Mouse (Mus musculus): ENCODE results near the gene Spats2l. TPM values are rescaled to one million over a fixed set of nuclear protein-coding genes. Genes with fewer than 3 reads are reported as not detected.

Gene Spats2l
- 73.1 and 80.5 TPM in 2 replicates for polyA plus RNA-seq (2015; fragmentation: Nextera tagmentation; extraction: Ambion mirVana)

DNA sequence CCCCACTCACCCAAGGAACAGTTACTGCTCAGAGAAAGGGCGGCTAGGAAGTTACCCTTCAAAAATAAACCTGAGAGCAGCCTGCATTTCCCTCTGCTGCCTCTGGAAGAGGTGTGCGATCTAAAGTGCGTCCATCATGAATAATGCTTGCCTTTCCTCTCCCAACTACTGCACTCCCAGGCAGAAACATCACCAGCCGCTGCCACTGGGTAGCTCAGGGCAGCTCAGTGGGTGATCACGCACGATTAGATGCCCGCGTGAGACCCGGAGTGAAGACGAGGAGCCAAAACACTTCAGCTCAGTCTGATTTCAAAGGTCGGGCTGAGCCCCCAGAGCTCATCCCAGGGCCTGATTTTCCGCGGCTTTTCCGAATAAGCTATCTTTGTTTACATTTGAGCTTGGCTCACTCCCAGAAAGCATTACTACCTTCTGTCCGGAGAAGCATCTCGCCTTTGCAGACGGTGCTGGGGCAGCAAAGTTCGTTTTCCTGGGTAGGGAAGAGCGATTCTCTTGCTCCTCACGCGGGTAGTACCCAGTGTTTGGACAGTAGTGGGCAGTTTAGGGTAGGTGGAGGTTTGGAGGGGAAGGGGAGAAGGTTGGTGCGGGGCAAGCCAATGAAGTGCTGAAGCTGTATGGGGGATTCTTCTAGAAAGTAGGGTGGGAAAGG is at the start of gene Spats2l:
TSS of gene Spats2l (plus strand) at position 162 of the 667 bp plus-strand sequence.
- DNase-seq (ENCODE audit: low spot score) (peak; percentile 74), ATAC-seq (peak; percentile 38)
- Histone ChIP-seq H3K9ac (replicated peaks; ENCODE audit: low read depth) (peak within 1 kb of the TSS; percentile 74), H3K9me3 (ENCODE audit: low read length) (no peaks in the 10 kb centered on the region), H3K27me3 (replicated peaks; ENCODE audit: insufficient read depth, low read length) (no peaks in the 10 kb centered on the region), H3K4me3 (ENCODE audit: low read depth, low read length) (peak within 1 kb of the TSS; percentile 85), H3K36me3 (ENCODE audit: insufficient read depth, low read length) (no peaks in the 10 kb centered on the region), H3K4me2 (replicated peaks; ENCODE audit: low read depth, low read length) (peak within 1 kb of the TSS; percentile 88), H3K4me1 (ENCODE audit: insufficient read depth, low read depth, low read length) (peaks cover 2% of the 10 kb centered on the region; the same call in 1 of the 2 replicates), H3K27ac (ENCODE audit: low read length) (peak within 1 kb of the TSS; percentile 87)
- no peak for TF ChIP-seq EP300 (IDR thresholded peaks at IDR 0.05)
- peak; percentile 63 for TF ChIP-seq CTCF (IDR thresholded peaks at IDR 0.05)
- under 1% methylated on average over 22 of the region's 22 CpGs for WGBS

- no peak for TF ChIP-seq CTCF (IDR thresholded peaks at IDR 0.05)
- no peak for TF ChIP-seq EP300 (IDR thresholded peaks at IDR 0.05)
- Histone ChIP-seq H3K4me3 (ENCODE audit: low read depth, low read length) (no peak overlapping the region), H3K4me2 (replicated peaks; ENCODE audit: low read depth, low read length) (no peak overlapping the region), H3K4me1 (ENCODE audit: insufficient read depth, low read depth, low read length) (no peaks in the 10 kb centered on the region), H3K27me3 (replicated peaks; ENCODE audit: insufficient read depth, low read length) (no peaks in the 10 kb centered on the region), H3K9me3 (ENCODE audit: low read length) (no peaks in the 10 kb centered on the region), H3K36me3 (ENCODE audit: insufficient read depth, low read length) (no peaks in the 10 kb centered on the region), H3K9ac (replicated peaks; ENCODE audit: low read depth) (no peak overlapping the region), H3K27ac (ENCODE audit: low read length) (no peak overlapping the region)
- ATAC-seq: no peak
- DNase-seq (ENCODE audit: low spot score): no peak
- 76% methylated on average over 5 of the region's 5 CpGs for WGBS
These were observed 48.7 kb upstream of the Spats2l start for GRCm38 (mm10) chr1:57725268-57725667.

DNA sequence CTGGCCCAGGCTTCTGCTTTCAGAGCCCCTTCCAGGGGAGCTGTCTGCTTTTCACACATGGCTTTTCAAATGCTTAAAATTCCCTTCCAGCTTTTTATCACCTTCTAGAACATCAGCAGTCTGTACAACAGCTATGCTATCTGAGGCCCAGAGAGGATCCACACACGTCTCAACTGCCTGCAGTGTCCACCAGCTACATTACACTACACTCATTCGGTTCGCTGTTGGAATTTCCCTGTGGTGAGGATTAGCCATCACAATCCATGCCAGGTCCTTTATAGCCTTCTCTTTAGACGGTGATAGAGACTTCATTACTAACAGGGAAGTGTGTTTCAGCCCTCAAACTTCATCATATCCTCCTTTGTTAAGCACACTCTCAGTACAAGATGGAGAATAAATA is 38.1 kb upstream of the Spats2l start:
- no peaks in the 10 kb centered on the region for H3K9me3 ChIP-seq (ENCODE audit: low read length)
- TF ChIP-seq EP300 (IDR thresholded peaks at IDR 0.05): no peak
- no peak for TF ChIP-seq CTCF (IDR thresholded peaks at IDR 0.05)
- DNase-seq (ENCODE audit: low spot score): no peak
- H3K4me2 ChIP-seq (replicated peaks; ENCODE audit: low read depth, low read length): no peak overlapping the region
- no peaks in the 10 kb centered on the region for H3K36me3 ChIP-seq (ENCODE audit: insufficient read depth, low read length)
- H3K4me1 ChIP-seq (ENCODE audit: insufficient read depth, low read depth, low read length): no peaks in the 10 kb centered on the region
- no peaks in the 10 kb centered on the region for H3K27me3 ChIP-seq (replicated peaks; ENCODE audit: insufficient read depth, low read length)
- no peak overlapping the region for H3K9ac ChIP-seq (replicated peaks; ENCODE audit: low read depth)
- H3K27ac ChIP-seq (ENCODE audit: low read length): no peak overlapping the region
- no peak overlapping the region for H3K4me3 ChIP-seq (ENCODE audit: low read depth, low read length)
- WGBS: 57% methylated on average over 4 of the region's 4 CpGs
- ATAC-seq: no peak

DNA sequence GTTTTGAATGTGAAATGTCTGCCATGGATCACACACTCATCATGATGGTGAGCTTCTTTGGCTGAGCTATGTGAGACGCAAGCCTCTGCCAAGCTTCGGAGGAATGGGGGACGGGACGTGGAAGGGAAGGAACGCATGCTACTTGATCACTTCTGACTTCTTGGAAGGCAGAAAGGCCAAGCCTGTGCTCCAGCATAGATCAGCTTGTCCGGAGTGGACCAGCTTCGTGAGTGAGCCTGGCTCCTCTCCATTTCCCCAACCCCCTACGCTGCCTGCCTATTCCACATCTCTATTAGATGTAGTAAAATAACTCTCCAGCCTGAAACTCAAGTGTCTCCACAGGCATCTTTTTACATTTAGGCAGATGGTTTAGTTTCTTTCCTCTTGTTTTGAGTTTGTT is 32.2 kb upstream of the Spats2l start:
- Histone ChIP-seq H3K36me3 (ENCODE audit: insufficient read depth, low read length) (no peaks in the 10 kb centered on the region), H3K4me2 (replicated peaks; ENCODE audit: low read depth, low read length) (no peak overlapping the region), H3K4me3 (ENCODE audit: low read depth, low read length) (no peak overlapping the region), H3K9me3 (ENCODE audit: low read length) (no peaks in the 10 kb centered on the region), H3K27me3 (replicated peaks; ENCODE audit: insufficient read depth, low read length) (no peaks in the 10 kb centered on the region), H3K4me1 (ENCODE audit: insufficient read depth, low read depth, low read length) (no peaks in the 10 kb centered on the region), H3K9ac (replicated peaks; ENCODE audit: low read depth) (no peak overlapping the region), H3K27ac (ENCODE audit: low read length) (no peak overlapping the region)
- ATAC-seq (no peak), DNase-seq (ENCODE audit: low spot score) (peak; percentile 44)
- TF ChIP-seq CTCF (IDR thresholded peaks at IDR 0.05) (no peak), EP300 (IDR thresholded peaks at IDR 0.05) (no peak)
- whole genome bisulfite sequencing: 62% methylated on average over 8 of the region's 8 CpGs

DNA sequence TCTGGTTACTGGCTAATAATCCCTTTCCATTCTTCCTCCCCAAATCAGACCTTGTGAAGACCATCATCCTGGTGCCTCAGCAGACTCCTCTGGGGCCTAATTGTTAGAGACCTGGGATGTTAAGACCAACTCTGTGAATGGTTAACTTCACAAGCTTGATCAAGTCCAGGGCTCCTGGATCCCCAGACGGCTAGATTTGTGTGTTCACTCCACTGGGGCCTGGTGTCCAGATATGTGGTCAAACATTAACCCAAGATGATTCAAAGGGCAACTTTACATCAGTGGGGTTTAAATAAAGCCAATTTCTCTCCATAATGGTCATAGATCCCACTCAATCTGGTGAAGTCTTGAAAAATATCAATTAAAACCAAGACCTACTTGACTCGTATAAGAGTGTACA is 31.7 kb upstream of the Spats2l start:
- Histone ChIP-seq H3K4me3 (ENCODE audit: low read depth, low read length) (no peak overlapping the region), H3K9ac (replicated peaks; ENCODE audit: low read depth) (no peak overlapping the region), H3K4me1 (ENCODE audit: insufficient read depth, low read depth, low read length) (no peaks in the 10 kb centered on the region), H3K27ac (ENCODE audit: low read length) (no peak overlapping the region), H3K36me3 (ENCODE audit: insufficient read depth, low read length) (no peaks in the 10 kb centered on the region), H3K9me3 (ENCODE audit: low read length) (no peaks in the 10 kb centered on the region), H3K4me2 (replicated peaks; ENCODE audit: low read depth, low read length) (no peak overlapping the region), H3K27me3 (replicated peaks; ENCODE audit: insufficient read depth, low read length) (no peaks in the 10 kb centered on the region)
- TF ChIP-seq EP300 (IDR thresholded peaks at IDR 0.05) (no peak), CTCF (IDR thresholded peaks at IDR 0.05) (no peak)
- WGBS: 76% methylated on average over 2 of the region's 2 CpGs
- ATAC-seq (no peak), DNase-seq (ENCODE audit: low spot score) (no peak)

GRCm38 (mm10) chr1:57751781-57752180 is 22.2 kb upstream of the Spats2l start:
- Histone ChIP-seq H3K27ac (ENCODE audit: low read length) (no peak overlapping the region), H3K4me2 (replicated peaks; ENCODE audit: low read depth, low read length) (no peak overlapping the region), H3K36me3 (ENCODE audit: insufficient read depth, low read length) (no peaks in the 10 kb centered on the region), H3K4me1 (ENCODE audit: insufficient read depth, low read depth, low read length) (no peaks in the 10 kb centered on the region), H3K9ac (replicated peaks; ENCODE audit: low read depth) (no peak overlapping the region), H3K4me3 (ENCODE audit: low read depth, low read length) (no peak overlapping the region), H3K9me3 (ENCODE audit: low read length) (no peaks in the 10 kb centered on the region), H3K27me3 (replicated peaks; ENCODE audit: insufficient read depth, low read length) (no peaks in the 10 kb centered on the region)
- 46% methylated on average over 3 of the region's 3 CpGs for WGBS
- DNase-seq (ENCODE audit: low spot score) (no peak), ATAC-seq (no peak)
- TF ChIP-seq EP300 (IDR thresholded peaks at IDR 0.05) (no peak), CTCF (IDR thresholded peaks at IDR 0.05) (no peak)
